Mouse (Mus musculus) ES-Bruce4 (cell line): ENCODE measurements around the gene Ina.

Experiments
- CTCF ChIP-seq: IDR thresholded peaks from one replicate; pipeline ENCODE4 v1.8.1; 2011; ENCODE audit warnings: low read depth, low read length
- EP300 ChIP-seq: IDR thresholded peaks from 2 replicates; pipeline ENCODE4 v1.6.1; 2011; ENCODE audit warnings: low read depth, low read length; ENCODE audit not compliant: insufficient read depth
- POLR2A ChIP-seq: IDR thresholded peaks from one replicate; pipeline ENCODE4 v1.8.1; 2011; ENCODE audit warnings: low read length; ENCODE audit not compliant: insufficient read depth

DNA sequence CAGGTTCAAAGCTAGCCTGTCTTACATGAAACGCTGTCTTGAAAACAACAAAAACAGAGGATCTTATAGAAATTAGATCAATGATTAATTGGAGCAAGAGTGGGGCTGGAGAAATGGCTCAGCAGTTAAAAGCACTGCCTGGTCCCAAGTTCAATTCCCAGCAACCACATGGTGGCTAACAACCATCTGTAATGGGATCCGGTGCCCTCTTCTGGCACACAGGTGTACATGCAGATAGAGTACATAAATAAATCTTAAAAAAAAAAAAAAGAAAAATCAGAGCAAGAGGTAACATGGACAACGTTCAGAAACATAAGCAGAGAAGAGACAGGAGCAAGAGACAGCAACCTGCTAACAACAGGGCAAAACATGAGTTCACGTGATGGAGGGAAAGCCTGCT, 12.0 kb downstream of the Ina start:
- TF ChIP-seq CTCF (no peak), EP300 (no peak), POLR2A (no peak)
